Mouse (Mus musculus) embryonic facial prominence, embryonic 10.5 days (tissue): ENCODE measurements at regions not wholly inside any gene's neighbourhood (a gene's known extent, or its start where the extent isn't known, plus 50 kb on each side); places are given as distances from the start of the nearest gene placed in this dataset.

Experiments used
- DNase-seq: peaks from one replicate; pipeline ENCODE4 v3.0.0-alpha.2; 2017; ENCODE audit warnings: low spot score
- H3K27ac ChIP-seq: fragments of 300-500 bp; sonication (generic); replicated peaks from 2 replicates; pipeline ENCODE4 v1.5.1; 2016; ENCODE audit warnings: mild to moderate bottlenecking
- H3K27me3 ChIP-seq: fragments of 300-500 bp; sonication (generic); replicated peaks from 2 replicates; pipeline ENCODE4 v1.6.1; 2016; ENCODE audit warnings: low read depth, mild to moderate bottlenecking; ENCODE audit not compliant: poor library complexity, severe bottlenecking
- H3K36me3 ChIP-seq: fragments of 300-500 bp; sonication (generic); replicated peaks from 2 replicates; pipeline ENCODE4 v1.6.1; 2016; ENCODE audit warnings: mild to moderate bottlenecking, moderate library complexity
- H3K4me1 ChIP-seq: fragments of 300-500 bp; sonication (generic); 2 replicates; pipeline ENCODE4 v1.6.1; 2016
- H3K4me3 ChIP-seq: fragments of 300-500 bp; sonication (generic); 2 replicates; pipeline ENCODE4 v1.5.1; 2016; ENCODE audit warnings: mild to moderate bottlenecking, moderate library complexity
- H3K9me3 ChIP-seq: fragments of 300-500 bp; sonication (generic); 2 replicates; pipeline ENCODE4 v1.6.1; 2016; ENCODE audit warnings: mild to moderate bottlenecking
- WGBS: fragments of 180-500 bp; shearing (Covaris S2); methylation state at CpG from one replicate; pipeline ENCODE4 v1.1.7; 2016; 5-methylcytosine and 5-hydroxymethylcytosine counted together

GRCm38 (mm10) chr6:147799009-147799727 lies 247.9 kb upstream of the Far2 start:
- H3K27me3 ChIP-seq: no peaks in the 10 kb centered on the region
- H3K4me3 ChIP-seq: no peak overlapping the region
- H3K9me3 ChIP-seq: no peaks in the 10 kb centered on the region
- 86% methylated on average over 9 of the region's 9 CpGs for WGBS
- no peaks in the 10 kb centered on the region for H3K4me1 ChIP-seq
- no peaks in the 10 kb centered on the region for H3K36me3 ChIP-seq
- H3K27ac ChIP-seq: no peak overlapping the region
- DNase-seq: no peak

DNA sequence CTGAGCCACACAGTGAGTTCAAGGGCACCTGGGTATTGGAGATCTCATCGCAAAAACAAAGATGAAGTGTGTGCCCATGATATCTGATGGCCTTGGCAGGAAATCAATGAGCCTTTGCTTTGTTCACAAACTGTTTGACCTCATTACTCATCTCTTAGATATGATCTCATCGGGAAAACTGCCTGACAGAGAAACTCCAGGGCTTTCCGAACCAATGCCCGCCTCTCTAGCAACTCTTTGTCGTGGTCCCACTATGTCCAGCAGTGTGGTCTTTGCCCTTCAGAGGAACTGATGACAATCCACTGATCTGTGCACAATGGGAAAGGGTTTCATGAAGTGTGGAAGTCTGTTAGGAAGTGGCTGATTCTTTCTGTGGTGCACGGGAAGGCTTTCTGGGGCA lies 247.2 kb upstream of the Far2 start:
- no peak overlapping the region for H3K27ac ChIP-seq
- 91% methylated on average over 6 of the region's 6 CpGs for WGBS
- no peaks in the 10 kb centered on the region for H3K36me3 ChIP-seq
- H3K4me3 ChIP-seq: no peak overlapping the region
- H3K9me3 ChIP-seq: no peaks in the 10 kb centered on the region
- H3K4me1 ChIP-seq: no peaks in the 10 kb centered on the region
- no peak for DNase-seq
- no peaks in the 10 kb centered on the region for H3K27me3 ChIP-seq

DNA sequence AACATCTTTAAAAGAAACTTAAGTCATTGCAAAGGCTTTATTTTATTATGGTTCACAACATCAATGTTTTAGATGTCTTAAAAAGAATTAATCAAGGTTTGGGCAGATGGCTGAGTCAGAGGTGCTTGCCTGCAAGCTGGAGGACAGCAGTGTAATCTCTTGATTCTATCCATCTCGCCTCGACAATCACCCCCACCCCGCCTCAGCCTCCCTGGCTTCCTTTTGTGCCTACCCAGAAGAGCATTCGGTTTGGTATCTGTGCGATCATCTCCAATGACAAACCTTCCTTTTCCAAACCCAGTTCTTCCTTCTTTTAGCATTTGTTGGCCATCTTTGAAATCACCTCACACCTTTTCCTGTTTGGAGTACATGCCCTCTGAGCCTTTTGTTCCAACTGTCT lies 246.2 kb upstream of the Far2 start:
- Histone ChIP-seq H3K4me3 (no peak overlapping the region), H3K27ac (no peak overlapping the region), H3K36me3 (no peaks in the 10 kb centered on the region), H3K4me1 (no peaks in the 10 kb centered on the region), H3K9me3 (no peaks in the 10 kb centered on the region), H3K27me3 (no peaks in the 10 kb centered on the region)
- 90% methylated on average over 5 of the region's 5 CpGs for WGBS
- DNase-seq: no peak

GRCm38 (mm10) chr6:147803893-147804292 lies 243.2 kb upstream of the Far2 start:
- H3K27ac ChIP-seq: no peak overlapping the region
- DNase-seq: no peak
- 89% methylated on average over 2 of the region's 2 CpGs for WGBS
- H3K27me3 ChIP-seq: no peaks in the 10 kb centered on the region
- no peaks in the 10 kb centered on the region for H3K9me3 ChIP-seq
- no peaks in the 10 kb centered on the region for H3K4me1 ChIP-seq
- no peaks in the 10 kb centered on the region for H3K36me3 ChIP-seq
- H3K4me3 ChIP-seq: no peak overlapping the region

GRCm38 (mm10) chr6:147810710-147811109 lies 236.3 kb upstream of the Far2 start:
- peak; percentile 66 for DNase-seq
- no peaks in the 10 kb centered on the region for H3K27me3 ChIP-seq
- WGBS: 26% methylated on average over 1 of the region's 1 CpGs
- H3K36me3 ChIP-seq: no peaks in the 10 kb centered on the region
- no peak overlapping the region for H3K4me3 ChIP-seq
- H3K27ac ChIP-seq: no peak overlapping the region
- H3K4me1 ChIP-seq: 0 out of 2 replicates have a peak, but pooled peaks cover 5% of the 10 kb centered on the region
- H3K9me3 ChIP-seq: no peaks in the 10 kb centered on the region

- Histone ChIP-seq H3K4me1 (peaks cover 4% of the 10 kb centered on the region), H3K36me3 (no peaks in the 10 kb centered on the region), H3K4me3 (no peak overlapping the region), H3K27ac (no peak overlapping the region), H3K9me3 (no peaks in the 10 kb centered on the region), H3K27me3 (no peaks in the 10 kb centered on the region)
- 74% methylated on average over 7 of the region's 7 CpGs for WGBS
- DNase-seq: no peak
These were observed 230.2 kb upstream of the Far2 start for GRCm38 (mm10) chr6:147816861-147817260.

- H3K36me3 ChIP-seq: no peaks in the 10 kb centered on the region
- H3K4me3 ChIP-seq: no peak overlapping the region
- peaks cover 8% of the 10 kb centered on the region for H3K4me1 ChIP-seq
- no peak overlapping the region for H3K27ac ChIP-seq
- no peaks in the 10 kb centered on the region for H3K9me3 ChIP-seq
- no peak for DNase-seq
- H3K27me3 ChIP-seq: no peaks in the 10 kb centered on the region
These were observed 229.8 kb upstream of the Far2 start for GRCm38 (mm10) chr6:147817262-147817661.

DNA sequence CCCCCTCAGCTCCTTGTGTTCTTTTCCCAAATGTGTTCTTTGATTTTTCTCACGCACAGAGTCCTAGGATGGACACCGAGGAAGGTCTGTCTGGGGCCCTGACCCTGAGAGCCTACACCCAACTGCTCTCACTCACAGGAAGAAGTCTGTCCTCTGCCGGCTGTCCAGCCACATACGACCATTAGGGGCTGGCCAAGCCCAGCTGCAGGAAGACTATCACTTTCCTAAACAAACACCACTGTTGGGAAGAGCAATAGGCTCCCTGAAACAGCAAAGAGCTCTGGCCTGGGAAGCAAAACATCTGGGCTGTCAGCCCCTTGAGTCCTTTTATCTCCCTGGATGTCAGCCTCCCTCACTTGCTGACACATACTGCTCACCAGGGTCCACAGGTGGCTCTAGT lies 224.8 kb upstream of the Far2 start:
- Histone ChIP-seq H3K27me3 (no peaks in the 10 kb centered on the region), H3K4me1 (peaks cover 8% of the 10 kb centered on the region), H3K27ac (no peak overlapping the region), H3K4me3 (no peak overlapping the region), H3K9me3 (no peaks in the 10 kb centered on the region), H3K36me3 (no peaks in the 10 kb centered on the region)
- 29% methylated on average over 4 of the region's 4 CpGs for WGBS
- DNase-seq: peak; percentile 38

DNA sequence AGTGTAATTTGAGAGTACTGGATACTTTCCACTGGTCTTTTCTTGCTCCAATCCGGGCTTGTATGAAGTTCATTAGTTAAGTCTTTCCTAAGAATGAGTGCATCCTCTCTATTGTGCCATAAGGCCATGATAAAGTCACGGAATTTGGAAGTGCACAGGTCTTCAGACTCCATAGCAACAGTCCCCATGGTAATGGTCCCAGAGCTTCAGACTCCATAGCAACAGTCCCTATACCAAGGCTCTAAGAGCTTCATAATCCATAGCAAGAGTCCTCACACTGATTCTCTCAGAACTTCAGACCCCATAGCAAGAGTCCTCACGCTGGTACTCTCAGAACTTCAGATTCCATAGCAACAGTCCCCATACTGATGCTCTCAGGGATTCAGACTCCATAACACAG lies 214.5 kb upstream of the Far2 start:
- no peak for DNase-seq
- no peak overlapping the region for H3K4me3 ChIP-seq
- 75% methylated on average over 3 of the region's 3 CpGs for WGBS

DNA sequence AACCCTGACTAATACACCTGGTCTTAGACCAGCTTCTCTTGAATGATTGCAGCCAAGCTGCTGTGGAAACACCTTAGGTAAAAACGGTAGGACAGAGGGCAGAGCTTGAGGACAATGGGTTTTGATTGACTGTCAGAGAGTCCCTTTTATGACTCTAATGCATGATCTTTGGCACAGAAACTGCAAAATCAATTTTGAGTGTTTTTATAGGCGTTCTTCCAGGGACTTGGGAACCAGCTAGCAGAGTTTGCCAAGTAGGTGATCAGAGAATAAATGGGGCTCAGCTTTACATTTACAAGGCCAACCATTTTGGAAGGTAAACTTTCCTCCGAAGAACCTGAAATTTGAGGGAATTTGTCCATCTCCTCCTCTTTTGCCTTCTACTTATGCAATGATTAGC lies 213.6 kb upstream of the Far2 start:
- Histone ChIP-seq H3K27me3 (no peaks in the 10 kb centered on the region), H3K27ac (no peak overlapping the region), H3K9me3 (no peaks in the 10 kb centered on the region), H3K4me3 (no peak overlapping the region), H3K36me3 (no peaks in the 10 kb centered on the region), H3K4me1 (no peaks in the 10 kb centered on the region)
- WGBS: 80% methylated on average over 3 of the region's 3 CpGs
- no peak for DNase-seq

More for the DNA sequence above, 214.5 kb upstream of the Far2 start:
- Histone ChIP-seq H3K9me3 (no peaks in the 10 kb centered on the region), H3K4me1 (no peaks in the 10 kb centered on the region), H3K27me3 (no peaks in the 10 kb centered on the region), H3K27ac (no peak overlapping the region), H3K36me3 (no peaks in the 10 kb centered on the region)

- Histone ChIP-seq H3K4me1 (no peaks in the 10 kb centered on the region), H3K4me3 (no peak overlapping the region), H3K27me3 (no peaks in the 10 kb centered on the region), H3K9me3 (no peaks in the 10 kb centered on the region), H3K36me3 (no peaks in the 10 kb centered on the region), H3K27ac (no peak overlapping the region)
- 87% methylated on average over 5 of the region's 5 CpGs for WGBS
- no peak for DNase-seq
These were observed 208.2 kb upstream of the Far2 start for GRCm38 (mm10) chr6:147838846-147839245.

- no peak for DNase-seq
- 90% methylated on average over 2 of the region's 2 CpGs for WGBS
- H3K36me3 ChIP-seq: no peaks in the 10 kb centered on the region
- no peak overlapping the region for H3K4me3 ChIP-seq
- H3K9me3 ChIP-seq: no peaks in the 10 kb centered on the region
- no peaks in the 10 kb centered on the region for H3K27me3 ChIP-seq
- no peak overlapping the region for H3K27ac ChIP-seq
- no peaks in the 10 kb centered on the region for H3K4me1 ChIP-seq
These were observed 197.1 kb upstream of the Far2 start for GRCm38 (mm10) chr6:147849988-147850387.

DNA sequence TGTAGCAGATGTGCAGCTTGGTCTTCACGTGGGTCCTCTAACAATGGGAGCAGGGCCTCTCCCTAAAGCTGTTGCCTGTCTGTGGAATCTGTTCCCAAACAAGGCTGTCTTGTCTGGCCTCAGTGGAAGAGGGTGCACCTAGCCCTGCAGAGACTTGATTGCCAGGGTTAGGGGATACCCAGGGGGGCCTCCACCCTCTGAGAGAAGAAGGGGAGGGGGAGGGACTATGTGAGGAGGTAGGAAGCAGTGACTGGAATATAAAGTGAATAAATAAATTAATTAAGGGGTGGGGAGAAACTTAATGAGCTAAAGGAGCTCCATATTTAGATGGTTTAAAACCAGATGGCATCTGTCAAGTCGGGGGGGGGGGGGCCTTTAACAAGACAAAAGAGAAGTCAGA lies 185.9 kb upstream of the Far2 start:
- H3K27me3 ChIP-seq: no peaks in the 10 kb centered on the region
- WGBS: 69% methylated on average over 2 of the region's 2 CpGs
- H3K36me3 ChIP-seq: no peaks in the 10 kb centered on the region
- H3K4me3 ChIP-seq: no peak overlapping the region
- H3K4me1 ChIP-seq: no peaks in the 10 kb centered on the region
- no peak for DNase-seq
- no peaks in the 10 kb centered on the region for H3K9me3 ChIP-seq
- H3K27ac ChIP-seq: no peak overlapping the region
